Mouse (Mus musculus) thymus, postnatal 10 days (tissue): ENCODE results near the gene Frmd7.
A peak's percentile ranks its signal among the peaks of the same experiment; 100 is the strongest.

Experiments used
- DNase-seq, 2 experiments: peaks; one replicate each; pipeline ENCODE4 v3.0.0; 2021; ENCODE audit warnings: low spot score in 2 of 2

The Frmd7 gene

DNA sequence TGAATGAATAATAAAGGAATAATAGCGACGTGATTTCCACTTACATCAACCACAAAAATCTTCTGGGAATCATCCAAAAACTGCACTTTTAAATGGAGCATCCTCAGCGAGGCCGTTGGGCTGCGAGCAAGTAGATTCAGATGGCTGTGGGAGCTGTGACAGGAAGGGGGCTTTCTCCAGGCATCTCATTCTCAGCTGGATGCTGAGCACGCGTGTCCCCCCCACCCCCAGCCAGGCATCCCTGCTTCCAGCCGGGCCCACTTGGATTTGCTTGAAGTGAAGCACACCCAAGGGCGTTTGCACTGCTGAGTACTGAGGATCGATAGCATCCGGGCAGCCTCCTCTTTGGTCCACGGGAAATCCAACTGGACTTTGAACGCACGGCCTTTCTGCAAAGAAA, at the start of gene Frmd7:
Gene Frmd7, minus strand, starts transcription at position 101 of the 400 bp plus-strand sequence.
- no peak for DNase-seq

DNA sequence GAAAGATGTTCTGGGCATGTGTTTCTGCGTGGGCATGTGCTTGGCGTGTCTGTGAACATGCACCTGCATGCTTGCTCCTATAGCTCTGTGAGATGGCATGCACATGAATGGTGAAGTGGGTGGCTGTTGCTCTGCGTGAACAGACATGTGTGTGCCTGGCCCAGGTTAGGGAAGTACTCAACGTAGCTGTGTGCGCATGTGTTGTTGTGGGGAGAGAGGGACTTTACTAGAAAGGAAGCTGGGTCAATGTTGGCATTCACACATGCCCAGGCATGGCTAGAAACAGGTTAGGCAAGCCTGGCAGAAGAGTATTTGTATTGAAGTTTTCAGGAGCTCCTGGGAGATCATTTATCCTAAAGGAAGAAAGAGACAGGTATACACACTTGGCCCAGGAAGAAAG, 48.8 kb upstream of the Frmd7 start:
- DNase-seq, result no peak

DNA sequence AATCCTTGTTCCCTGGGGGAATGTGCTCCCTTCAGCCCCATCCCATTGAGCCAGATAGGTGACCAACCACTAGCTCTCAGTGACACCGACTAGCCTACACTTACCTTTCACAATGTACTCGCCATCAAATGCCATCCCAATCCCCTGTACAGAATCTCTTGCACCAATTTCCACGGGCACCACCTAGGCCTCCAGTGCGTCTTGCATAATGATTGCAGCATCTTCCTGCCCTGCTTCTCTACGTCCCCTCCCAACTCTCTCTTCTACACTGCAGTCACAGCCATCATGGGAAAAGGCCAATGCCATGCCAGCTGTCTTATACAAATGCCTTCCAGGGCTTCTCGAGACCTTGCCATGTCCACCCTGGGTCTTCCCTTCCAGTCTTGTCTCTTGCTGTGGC, 47.4 kb upstream of the Frmd7 start:
- no peak for DNase-seq

DNA sequence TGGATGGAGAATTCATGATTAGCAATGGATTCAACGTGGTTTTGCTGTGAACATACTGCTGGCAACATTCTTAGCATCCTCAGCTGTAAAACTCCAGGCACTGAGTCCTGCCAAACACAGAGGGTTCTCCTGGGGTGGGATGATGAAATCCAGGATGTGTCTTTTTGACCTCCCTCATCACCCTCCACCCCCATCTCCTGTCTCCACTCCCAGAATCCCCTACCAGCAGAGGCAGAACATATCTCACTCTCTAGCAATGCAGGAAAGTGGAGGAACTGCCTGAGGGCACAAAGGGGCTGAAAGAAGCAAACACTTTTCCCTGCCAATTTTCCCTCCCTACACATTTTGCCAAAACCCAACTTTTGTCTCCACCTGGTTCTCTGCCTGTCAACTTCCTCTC, 46.1 kb upstream of the Frmd7 start:
- no peak for DNase-seq

DNA sequence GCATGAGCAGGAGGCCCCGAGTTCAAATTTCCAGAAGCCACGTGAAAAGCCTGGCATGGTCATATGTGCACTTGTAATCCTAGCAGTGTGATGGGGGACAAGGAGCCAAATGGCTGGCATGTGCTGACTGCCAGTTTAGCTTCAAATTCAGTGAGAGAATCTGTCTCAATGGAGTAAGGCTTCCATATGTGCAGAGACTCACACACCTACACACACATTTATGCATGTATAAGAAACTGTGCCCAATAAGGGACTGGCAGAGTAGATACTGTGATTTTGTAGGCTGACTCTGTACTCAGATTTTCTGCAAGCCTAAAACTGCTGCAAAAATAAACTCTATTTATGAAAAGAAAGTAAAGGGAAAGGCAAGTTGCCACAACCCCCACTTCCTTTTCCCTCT, 35.9 kb upstream of the Frmd7 start:
- no peak for DNase-seq

DNA sequence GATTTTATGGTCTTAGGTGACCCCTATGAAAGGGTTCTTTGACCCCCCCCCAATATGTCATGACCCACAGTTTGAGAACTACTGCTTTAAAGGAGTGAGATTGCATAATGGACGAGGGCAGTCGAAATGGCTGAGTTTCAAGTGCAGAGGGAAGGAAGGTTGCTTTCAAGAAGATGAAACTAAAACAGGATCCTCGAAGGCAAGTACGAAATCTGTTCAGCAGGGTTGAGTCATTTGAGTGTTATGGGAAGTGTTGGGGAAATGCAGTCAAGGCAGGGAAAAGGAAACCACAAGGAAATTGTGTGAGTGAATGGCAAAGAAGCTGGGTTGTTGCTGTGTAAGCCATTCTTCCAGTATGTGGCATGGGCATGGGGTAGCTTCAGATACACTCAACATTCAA, 29.6 kb upstream of the Frmd7 start:
- DNase-seq, result no peak

DNA sequence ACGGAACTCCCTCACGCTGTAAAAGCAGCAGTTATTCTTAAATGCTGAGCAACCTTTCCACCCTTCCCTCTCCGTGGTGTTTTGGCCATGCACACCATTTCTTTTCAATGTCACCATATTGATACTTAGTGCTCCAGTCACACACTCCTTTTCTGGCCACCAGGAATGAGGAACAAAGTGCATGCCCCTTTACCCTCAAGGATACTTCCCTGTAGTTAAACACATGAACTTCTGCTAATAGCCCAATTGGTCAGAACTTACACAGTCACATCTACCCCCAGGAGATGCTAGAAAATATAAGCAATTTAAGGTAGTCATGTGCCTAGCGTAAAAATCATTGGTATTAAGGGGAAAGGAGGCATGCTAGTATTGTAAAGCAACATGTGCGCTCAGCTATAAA, 27.4 kb upstream of the Frmd7 start:
- DNase-seq, result no peak

DNA sequence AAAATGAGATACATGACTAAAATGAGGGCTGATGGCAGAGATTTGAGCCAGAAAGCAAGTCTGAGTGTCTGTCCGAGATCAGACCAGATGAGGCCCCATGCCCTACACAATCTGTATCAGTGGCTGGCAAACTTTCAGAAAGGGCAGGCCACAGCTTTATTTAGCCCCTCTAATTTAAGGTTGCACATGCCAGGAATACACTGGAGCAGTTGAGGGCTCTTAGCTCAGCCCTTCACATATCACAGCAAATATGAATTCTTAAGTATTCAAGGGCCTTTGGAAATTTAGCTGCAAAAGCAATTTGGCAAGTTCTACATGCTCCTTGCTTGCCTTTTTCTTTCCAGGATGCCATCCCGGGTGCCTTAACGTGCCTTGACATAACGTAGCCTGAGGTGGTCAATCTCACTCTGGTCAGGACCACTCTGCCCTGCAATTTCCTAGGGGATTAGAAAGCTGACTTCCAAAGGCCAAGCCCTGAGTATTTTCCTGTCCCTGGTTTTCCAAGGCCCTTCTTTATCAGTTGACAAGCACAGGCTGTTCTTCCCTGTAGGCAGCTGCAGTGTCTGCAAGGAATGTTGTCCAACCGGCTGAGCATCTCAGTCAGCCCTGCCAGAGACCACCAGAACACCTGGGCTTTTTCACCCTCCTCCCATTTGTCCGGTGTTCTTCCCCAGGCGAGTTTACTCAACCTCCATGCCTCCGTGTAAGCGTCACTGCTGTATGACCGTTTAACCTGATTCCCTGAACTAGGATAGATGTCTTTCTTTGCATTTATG, 25.8 kb upstream of the Frmd7 start:
- no peak for DNase-seq

DNA sequence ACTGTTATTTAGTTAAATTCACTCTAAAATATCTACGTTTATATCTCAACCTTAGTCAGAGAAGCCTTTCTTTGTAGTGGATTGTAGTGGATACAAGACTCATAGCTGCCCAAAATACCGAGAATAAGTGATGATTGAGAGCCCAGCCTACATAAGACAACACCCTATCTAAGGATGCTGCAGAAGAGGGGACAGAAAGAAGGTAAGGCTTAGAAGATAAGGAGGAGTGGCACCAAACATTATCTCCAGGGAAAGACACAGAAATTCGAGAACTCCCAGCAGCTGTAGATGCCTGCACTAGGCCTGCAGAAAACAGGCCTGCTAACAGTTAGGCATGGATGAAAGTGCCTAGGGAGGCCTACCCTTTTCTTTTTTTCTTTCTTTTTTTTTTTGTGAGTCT, 22.6 kb upstream of the Frmd7 start:
- DNase-seq, result no peak

DNA sequence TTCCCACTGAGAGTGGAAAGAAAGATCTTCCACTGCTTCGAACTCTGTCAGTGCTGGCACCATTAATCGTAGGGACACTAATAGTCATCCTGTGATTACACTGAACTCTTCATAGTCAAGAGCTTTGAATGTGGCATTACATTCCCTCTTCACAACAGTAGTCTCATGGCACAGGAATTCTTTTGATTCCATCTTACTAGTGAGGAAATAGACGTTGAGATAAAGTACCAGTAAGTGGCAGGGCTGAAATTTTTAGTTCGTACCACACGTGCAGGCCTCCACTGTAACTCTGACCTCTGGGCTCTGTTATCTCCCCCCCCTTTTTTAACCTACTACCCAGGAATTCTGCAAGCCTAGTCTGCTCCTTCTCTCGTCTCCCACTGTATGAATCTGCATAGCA, 20.4 kb upstream of the Frmd7 start:
- no peak for DNase-seq

DNA sequence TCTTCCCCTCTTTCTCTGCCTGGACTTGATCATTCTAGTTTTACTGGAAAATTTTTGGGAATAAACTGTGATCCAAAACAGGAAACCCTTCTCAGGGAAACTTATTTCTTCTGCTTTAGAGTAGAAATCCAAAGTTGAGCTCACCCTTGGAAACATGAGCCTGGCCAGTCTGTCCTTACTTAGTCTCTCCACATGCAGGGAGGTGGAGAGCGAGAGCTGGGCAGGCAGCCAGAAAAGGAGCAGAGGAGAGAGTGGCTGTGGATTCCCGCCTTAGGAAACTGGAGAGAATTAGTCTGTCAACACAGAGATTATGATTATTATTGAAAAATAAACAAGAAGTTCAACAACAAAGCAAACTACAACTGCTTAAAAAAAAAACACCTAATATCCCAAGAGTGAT, 6.1 kb upstream of the Frmd7 start:
- no peak for DNase-seq

DNA sequence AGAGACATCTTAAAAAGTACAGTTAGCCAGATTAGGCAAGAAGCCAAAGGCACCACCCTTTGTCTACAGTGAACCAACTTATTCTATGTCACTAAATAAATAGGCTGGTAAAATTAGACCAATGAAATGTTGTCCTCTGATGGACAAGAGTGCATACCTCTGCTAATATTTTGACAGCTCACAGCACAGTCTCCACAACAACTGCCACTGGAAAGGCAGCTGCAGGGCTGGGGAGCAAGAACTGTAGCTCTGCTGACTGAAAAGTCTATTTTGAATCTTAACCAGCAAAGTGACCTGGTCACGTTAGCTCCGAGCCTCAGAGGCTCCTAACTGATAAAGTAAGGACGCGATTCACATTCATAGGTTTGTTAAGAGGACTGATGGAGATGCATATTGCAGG, 5.6 kb upstream of the Frmd7 start:
- no peak for DNase-seq

DNA sequence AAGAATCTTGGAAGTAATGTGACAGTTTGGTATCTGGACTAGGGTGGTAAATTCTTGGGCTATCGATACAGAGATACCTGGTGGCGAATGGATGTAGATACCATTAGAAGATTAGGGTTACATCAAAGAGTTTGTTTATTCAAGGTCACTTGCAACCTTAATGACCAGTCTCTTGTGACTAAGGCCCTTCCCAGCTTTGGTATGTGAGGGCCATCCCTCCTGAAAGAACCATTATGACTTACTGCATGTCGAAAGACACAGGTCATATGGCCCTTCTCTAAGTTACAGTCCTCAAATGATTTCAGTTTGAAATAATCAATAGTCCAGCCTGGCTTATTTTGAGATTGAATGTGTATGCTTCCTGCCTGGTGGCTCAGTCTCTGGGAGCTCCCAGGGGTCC, 5.4 kb downstream of the Frmd7 start:
- DNase-seq, result no peak

DNA sequence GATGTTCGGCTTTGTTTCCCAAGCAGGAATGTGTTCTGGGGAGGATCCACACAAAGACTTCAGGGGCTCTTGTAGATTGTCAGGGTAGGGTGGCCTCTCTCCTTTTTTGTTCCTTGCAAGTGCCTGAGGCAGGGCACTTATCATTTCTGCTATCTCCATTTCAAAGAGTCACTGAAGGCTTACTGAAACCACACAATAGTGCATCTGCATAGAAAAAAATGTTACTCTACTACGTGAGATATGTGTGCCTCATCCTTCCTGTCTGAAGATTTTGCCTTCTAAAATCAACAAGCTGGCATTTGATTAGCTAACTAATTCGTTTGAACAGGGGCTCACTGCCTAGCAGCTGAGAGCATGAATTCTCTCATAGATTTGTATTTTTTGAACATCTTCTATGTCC, 12.2 kb downstream of the Frmd7 start:
- peak in 1 of 2 experiments; percentile 3 for DNase-seq

DNA sequence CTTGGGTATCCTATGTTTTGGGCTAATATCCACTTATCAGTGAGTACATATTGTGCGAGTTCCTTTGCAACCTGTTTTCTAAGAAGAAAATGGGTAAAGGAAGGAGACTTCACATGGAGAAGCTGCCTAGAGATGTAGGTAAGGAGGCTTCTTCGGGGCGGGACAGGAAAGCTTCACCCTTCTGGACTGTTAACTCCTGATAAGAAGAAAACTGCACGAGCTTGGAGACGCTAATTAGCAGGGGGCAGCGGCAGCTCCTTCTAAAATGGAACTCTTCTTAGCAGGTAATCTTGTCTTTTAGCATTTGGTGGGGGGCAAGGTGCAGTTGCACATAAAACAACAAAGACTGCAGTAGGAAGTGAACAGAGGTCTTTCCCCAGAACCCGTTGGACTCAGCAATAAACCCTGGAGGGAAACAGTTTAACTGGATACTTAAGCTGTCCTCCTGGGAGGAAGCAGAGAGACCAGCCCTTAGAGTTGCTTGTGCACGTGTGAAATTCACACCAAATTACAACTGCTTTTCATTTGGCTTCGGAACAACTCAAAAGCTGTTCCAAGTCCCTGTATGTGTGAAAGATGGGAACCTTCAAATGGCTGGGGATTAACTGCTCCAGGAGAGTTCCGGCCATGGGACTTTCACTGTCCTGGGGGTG, 15.5 kb downstream of the Frmd7 start:
- no peak for DNase-seq

DNA sequence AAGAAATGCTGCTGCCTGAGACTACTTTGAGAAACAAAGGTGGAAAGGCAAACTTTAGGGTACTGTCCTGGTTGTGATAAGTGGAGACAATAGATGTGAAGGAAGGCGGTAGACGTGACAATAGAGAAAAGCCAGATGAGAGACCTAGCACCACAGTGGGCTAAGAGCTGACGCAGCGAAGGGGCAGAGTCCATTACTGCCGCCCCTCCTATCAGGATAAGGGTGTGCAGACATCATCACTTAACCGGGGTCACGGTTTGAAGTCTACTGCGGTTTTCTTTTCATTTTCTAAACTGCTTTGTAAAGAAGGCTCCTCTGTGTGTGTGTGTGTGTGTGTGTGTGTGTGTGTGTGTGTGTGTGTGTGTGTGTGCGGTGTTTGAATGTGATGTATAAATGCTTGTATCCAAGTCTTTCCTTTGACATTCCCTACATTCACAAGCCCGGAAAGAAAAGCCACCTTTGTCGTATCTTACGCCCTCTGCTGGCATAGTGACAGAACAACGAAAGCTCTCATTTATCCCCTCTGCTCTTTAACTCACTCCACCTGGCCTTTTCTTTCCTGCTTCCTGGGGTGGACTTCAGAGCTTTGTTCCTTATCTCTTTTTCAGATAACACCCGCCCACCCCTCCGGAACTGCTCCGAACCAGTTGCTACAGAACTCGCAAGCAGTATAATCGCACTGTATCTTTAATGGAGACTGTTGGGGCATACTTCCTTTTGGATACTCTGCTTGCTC, 17.7 kb downstream of the Frmd7 start:
- peak in 1 of 2 experiments; percentile 11 for DNase-seq

DNA sequence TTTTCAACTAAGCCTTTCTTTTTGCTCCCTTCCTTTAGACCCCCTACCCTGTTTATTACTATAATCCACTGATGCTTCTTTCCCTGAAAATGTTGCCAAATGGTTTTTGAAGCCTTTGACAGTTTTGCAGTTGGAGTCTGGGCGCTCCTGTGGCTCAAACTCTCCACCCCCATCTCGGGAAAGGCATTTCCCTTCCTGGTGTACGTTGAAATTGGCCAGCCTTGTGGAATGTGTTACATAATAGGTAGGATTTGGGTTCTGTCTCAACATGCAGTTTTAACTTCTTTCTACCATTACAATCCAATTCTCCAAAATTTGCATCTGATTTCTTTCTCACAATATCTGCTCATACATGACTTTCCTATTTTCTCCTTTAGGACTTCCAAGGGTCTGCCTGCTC, 23.8 kb downstream of the Frmd7 start:
- DNase-seq, result no peak

DNA sequence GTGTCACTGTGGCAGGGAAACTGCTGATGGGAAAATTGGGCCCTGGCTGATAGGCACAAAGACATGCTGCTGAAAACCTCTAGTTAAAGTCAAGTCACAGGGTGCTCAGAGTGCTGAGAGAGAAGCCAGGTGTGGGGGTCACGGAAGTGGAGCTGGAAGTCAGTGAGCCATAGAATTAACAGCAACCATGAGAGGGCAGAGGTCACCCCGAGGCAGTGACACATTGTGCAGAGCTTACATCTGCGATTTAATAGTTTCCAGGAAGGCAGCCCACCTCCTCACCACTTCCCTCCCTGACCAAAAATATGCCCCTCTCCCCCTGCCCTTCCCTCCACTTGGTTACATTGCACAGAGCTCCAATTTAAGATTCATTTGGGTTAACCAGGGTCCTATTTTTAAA, 25.1 kb downstream of the Frmd7 start:
- no peak for DNase-seq

DNA sequence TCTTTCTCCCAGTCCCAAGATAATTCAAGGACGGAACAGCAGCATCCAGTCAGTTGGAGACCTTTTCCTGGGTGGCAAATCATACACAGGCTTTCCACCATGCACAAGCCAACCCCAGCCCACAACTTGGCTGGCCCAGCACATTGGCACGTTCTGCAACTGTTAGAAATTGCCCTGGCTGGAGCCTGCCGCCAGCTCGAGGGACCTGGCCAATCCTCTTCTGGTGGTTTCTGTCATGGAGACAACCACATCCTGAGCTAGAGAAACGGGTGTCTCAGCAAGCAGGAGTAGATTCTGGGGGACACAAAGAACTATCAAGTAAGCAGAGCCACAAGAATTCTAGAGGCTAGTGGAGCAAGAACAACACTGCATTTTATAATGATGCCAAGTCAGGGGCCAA, 32.6 kb downstream of the Frmd7 start:
- DNase-seq, result no peak

DNA sequence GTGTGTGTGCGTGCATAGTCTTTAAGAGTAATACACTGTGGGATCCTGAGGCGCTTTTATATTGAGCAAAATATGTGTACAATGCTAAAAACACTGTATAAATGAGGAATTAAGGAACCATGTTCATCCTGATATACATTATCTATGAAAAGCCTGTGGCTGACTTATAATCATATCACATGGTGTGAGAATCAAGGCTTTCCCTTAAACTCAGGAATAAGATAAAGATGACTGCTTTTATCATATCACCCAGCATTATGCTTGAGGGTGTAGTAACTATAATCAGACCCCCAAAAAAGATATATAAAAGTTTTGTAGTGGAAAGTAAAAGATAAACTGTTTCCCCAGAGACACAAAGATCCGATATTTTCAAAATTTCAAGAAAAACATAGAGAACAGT, 39.0 kb downstream of the Frmd7 start:
- no peak for DNase-seq

DNA sequence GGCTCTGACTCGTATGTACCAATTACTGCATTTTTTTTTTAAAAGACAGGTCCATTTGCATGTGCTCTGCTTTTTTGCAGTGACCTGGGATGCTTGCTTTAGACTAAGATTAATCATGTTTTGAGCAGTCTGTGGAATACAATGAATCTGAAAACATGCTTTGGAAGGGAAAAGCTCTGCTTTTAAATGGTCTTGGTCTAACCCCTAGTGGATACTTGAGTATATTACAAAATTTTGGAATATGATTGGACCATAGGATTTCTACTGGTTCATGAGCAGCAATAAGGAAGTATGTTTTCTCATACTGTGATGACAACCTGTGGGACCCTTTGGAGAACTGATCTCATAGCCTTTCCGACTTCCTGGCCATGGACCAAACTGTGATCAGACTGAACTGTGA, 54.5 kb downstream of the Frmd7 start:
- no peak for DNase-seq

DNA sequence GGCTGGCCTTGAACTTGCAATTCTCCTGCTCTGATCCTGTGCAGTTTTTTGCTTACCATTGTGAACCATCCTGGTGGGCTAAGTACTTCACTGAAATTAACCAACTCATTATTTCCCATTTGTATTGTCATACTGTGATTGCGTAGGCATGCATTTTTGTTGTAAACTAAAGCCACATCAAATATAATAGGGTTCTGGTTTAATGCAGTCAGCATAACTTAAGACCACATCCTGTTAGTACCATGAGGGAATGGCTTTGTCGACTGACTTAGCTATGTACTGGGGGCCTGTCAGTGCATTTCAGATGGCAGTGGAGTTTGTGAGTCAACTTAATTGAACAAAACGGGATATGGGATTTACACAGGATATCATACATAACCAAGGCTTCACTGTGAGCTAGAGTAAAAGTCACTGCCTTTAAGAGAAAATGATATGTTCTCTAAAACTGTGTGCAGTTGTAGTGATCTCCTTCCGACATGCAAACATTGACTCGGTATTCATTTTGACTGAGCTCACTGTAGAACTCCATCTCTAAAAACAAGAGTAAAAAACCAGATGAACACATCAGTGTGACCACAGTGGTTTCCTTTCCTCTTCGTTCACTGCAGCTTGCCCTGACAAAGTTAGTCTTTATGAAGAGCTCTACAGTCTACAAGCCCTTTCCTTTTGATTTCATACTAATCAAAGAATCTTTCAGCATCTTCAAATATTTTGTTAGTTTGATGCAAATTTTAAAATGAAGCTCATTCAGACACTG, 68.1 kb downstream of the Frmd7 start:
- DNase-seq, result peak in 1 of 2 experiments; percentile 3
